Mouse (Mus musculus) lung, embryonic 14.5 days (tissue): ENCODE data around the gene G6pc3. TPM values are rescaled to one million over a fixed set of nuclear protein-coding genes. Genes with fewer than 3 reads are reported as not detected.
A peak's percentile ranks its signal among the peaks of the same experiment; 100 is the strongest.
"Not testable (repeated sequence)": the region's sequence is repeated elsewhere in the genome, so short reads cannot be mapped to it uniquely, and the experiment has no call there.

Experiments
- ATAC-seq: fragments of 200-750 bp; cut with Nextera tagmentation; 2 replicates; pipeline ENCODE4 v1.8.0; 2017; ENCODE audit warnings: mild to moderate bottlenecking, moderate TSS enrichment, moderate library complexity; ENCODE audit not compliant: insufficient read depth
- DNase-seq: peaks from one replicate; pipeline ENCODE4 v3.0.0-alpha.2; 2015
- H3K27ac ChIP-seq: fragments of 300-500 bp; sonication (generic); 2 replicates; pipeline ENCODE4 v1.5.1; 2014; ENCODE audit warnings: low read depth, mild to moderate bottlenecking, moderate library complexity
- H3K27me3 ChIP-seq: fragments of 300-500 bp; sonication (generic); 2 replicates; pipeline ENCODE4 v1.6.1; 2014; ENCODE audit warnings: low read length, control low read depth; ENCODE audit not compliant: insufficient read depth
- H3K36me3 ChIP-seq: fragments of 300-500 bp; sonication (generic); 2 replicates; pipeline ENCODE4 v1.6.1; 2014; ENCODE audit warnings: control low read depth; ENCODE audit not compliant: insufficient read depth
- H3K4me1 ChIP-seq: fragments of 300-500 bp; sonication (generic); 2 replicates; pipeline ENCODE4 v1.6.1; 2014; ENCODE audit warnings: antibody characterized with exemption, control low read depth; ENCODE audit not compliant: insufficient read depth
- H3K4me2 ChIP-seq: fragments of 300-500 bp; sonication (generic); 2 replicates; pipeline ENCODE4 v1.6.1; 2014; ENCODE audit warnings: mild to moderate bottlenecking
- H3K4me3 ChIP-seq: fragments of 300-500 bp; sonication (generic); 2 replicates; pipeline ENCODE4 v1.5.1; 2014; ENCODE audit warnings: low read depth, low read length
- H3K9ac ChIP-seq: fragments of 300-500 bp; sonication (generic); 2 replicates; pipeline ENCODE4 v1.6.1; 2014
- H3K9me3 ChIP-seq: fragments of 300-500 bp; sonication (generic); 2 replicates; pipeline ENCODE4 v1.6.1; 2016; ENCODE audit warnings: low read depth, low read length, control low read depth
- CTCF ChIP-seq: IDR thresholded peaks from 2 replicates; pipeline ENCODE4 v1.5.1; 2016; ENCODE audit warnings: antibody characterized with exemption, low read depth
- WGBS: fragments of 180-500 bp; shearing (Covaris S2); extraction: QIAGEN DNeasy Blood & Tissue Kit; methylation state at CpG from one replicate; pipeline ENCODE4 v1.1.7; 2014; 5-methylcytosine and 5-hydroxymethylcytosine counted together
- polyA plus RNA-seq: library from polyadenylated mRNA; unstranded; fragments of >200 nt; fragmentation: Nextera tagmentation; extraction: Ambion mirVana; gene quantifications from 2 replicates; pipeline ENCODE4 v1.2.1, GENCODE M21; 2014

Gene G6pc3
- polyA plus RNA-seq, 1 experiment from 2014 or later = 34.5 TPM

- DNase-seq = no peak
- no peaks in the 10 kb centered on the region for H3K36me3 ChIP-seq
- peak overlapping the region; percentile 3; the same call in 1 of the 2 replicates for H3K4me3 ChIP-seq
- 9% methylated on average over 17 of the region's 17 CpGs for WGBS
- TF ChIP-seq CTCF = no peak
- ATAC-seq = no peak
- no peak overlapping the region for H3K9ac ChIP-seq
- H3K4me2 ChIP-seq = 0 out of 2 replicates have a peak overlapping the region, but pooled peaks have one; percentile 10
- no peak overlapping the region for H3K27ac ChIP-seq
- H3K9me3 ChIP-seq = no peaks in the 10 kb centered on the region
- H3K4me1 ChIP-seq = peaks cover 4% of the 10 kb centered on the region; the same call in 1 of the 2 replicates
- H3K27me3 ChIP-seq = peaks cover 51% of the 10 kb centered on the region
Observed at GRCm38 (mm10) chr11:102146531-102146930, 42.9 kb upstream of the G6pc3 start.

DNA sequence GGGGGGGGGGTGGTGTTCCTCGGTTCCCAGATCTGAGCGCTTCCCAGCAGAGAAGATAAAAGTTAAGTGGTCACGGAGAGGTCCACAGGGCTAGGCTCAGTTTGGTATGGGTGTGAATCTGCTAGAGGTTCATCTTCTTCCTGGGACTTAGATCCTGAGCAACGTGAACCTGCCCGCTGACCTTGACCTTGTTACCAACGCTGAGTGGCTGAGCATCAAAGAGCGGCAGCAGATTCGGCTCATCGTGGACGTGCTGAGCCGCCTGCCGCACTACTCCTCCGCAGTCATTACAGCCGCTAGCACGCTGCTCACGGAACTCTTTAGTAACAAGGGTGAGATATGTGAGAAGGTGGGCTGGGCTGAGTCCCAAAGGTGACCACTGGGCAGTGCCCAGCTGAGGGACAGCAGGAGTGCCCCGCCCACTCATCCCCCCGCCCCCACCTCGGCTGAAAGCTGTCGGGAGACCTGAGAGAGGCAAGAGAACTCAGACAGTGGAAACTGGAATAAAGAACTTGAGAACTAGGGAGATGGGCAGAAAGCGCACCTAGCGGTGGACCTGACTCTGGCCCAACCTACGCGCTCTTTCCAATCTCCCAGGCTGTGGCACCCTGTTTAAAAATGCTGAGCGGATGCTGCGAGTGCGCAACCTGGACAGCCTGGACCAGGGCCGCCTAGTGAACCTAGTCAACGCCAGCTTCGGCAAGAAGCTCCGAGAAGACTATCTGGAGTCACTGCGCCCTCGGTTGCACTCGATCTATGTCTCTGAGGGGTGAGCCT lies 42.0 kb upstream of the G6pc3 start:
- H3K4me3 ChIP-seq = peak overlapping the region; percentile 1
- WGBS = 9% methylated on average over 34 of the region's 34 CpGs
- DNase-seq (no peak), ATAC-seq (no peak)
- 0 out of 2 replicates have a peak, but pooled peaks have one; percentile 10 for TF ChIP-seq CTCF
- H3K9ac ChIP-seq = no peak overlapping the region
- H3K9me3 ChIP-seq = no peaks in the 10 kb centered on the region
- peaks cover 51% of the 10 kb centered on the region for H3K27me3 ChIP-seq
- 0 out of 2 replicates have a peak overlapping the region, but pooled peaks have one; percentile 1 for H3K4me2 ChIP-seq
- no peak overlapping the region for H3K27ac ChIP-seq
- H3K36me3 ChIP-seq = no peaks in the 10 kb centered on the region
- H3K4me1 ChIP-seq = peaks cover 4% of the 10 kb centered on the region; the same call in 1 of the 2 replicates

- under 1% methylated on average over 37 of the region's 37 CpGs for WGBS
- Histone ChIP-seq H3K4me3 (peak within 1 kb of the TSS; percentile 75), H3K27ac (peak within 1 kb of the TSS; percentile 30; the same call in 1 of the 2 replicates), H3K9ac (peak within 1 kb of the TSS; percentile 60), H3K9me3 (no peaks in the 10 kb centered on the region), H3K4me2 (peak within 1 kb of the TSS; percentile 86), H3K36me3 (peaks cover 27% of the 10 kb centered on the region), H3K27me3 (no peaks in the 10 kb centered on the region), H3K4me1 (no peaks in the 10 kb centered on the region)
- peak; percentile 89 for ATAC-seq
- TF ChIP-seq CTCF = peak; percentile 44
- DNase-seq = peak; percentile 95
Observed at GRCm38 (mm10) chr11:102156039-102156785, 33.2 kb upstream of the G6pc3 start, which contains the start of gene Tmem101. Gene Tmem101, minus strand, starts transcription at chr11:102156404.

DNA sequence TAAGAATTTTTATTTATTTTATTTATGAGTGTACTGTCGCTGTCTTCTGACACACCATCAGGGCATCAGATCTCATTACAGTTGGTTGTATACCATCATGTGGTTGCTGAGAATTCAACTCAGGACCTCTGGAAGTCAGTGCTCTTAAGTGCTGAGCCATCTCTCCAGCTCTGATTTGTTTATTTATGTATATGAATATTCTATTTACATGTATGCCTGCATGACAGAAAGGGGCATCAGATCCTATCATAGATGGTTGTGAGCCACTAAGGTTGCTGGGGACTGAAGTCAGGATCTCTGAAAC lies 32.7 kb upstream of the G6pc3 start:
- Histone ChIP-seq H3K27me3 (no peaks in the 10 kb centered on the region), H3K9ac (no peak overlapping the region), H3K4me1 (no peaks in the 10 kb centered on the region), H3K4me3 (peak overlapping the region; percentile 75; the same call in 1 of the 2 replicates), H3K9me3 (no peaks in the 10 kb centered on the region), H3K4me2 (peak overlapping the region; percentile 86; the same call in 1 of the 2 replicates), H3K36me3 (peaks cover 30% of the 10 kb centered on the region), H3K27ac (no peak overlapping the region)
- TF ChIP-seq CTCF = no peak
- DNase-seq (no peak), ATAC-seq (peak; percentile 23; the same call in 1 of the 2 replicates)
- 6% methylated on average over 1 of the region's 1 CpGs for WGBS

- H3K4me2 ChIP-seq, H3K27ac ChIP-seq, ATAC-seq, H3K9me3 ChIP-seq, H3K9ac ChIP-seq, DNase-seq, H3K4me3 ChIP-seq, H3K27me3 ChIP-seq, H3K4me1 ChIP-seq: not testable (repeated sequence)
- 76% methylated on average over 2 of the region's 2 CpGs for WGBS
- peaks cover 35% of the 10 kb centered on the region for H3K36me3 ChIP-seq
- TF ChIP-seq CTCF = peak; percentile 25; the same call in 1 of the 2 replicates
Observed at GRCm38 (mm10) chr11:102158024-102158423, 31.4 kb upstream of the G6pc3 start.

GRCm38 (mm10) chr11:102159781-102160180 lies 29.6 kb upstream of the G6pc3 start:
- no peak for DNase-seq
- WGBS = 64% methylated on average over 5 of the region's 5 CpGs
- no peak overlapping the region for H3K27ac ChIP-seq
- H3K4me1 ChIP-seq = no peaks in the 10 kb centered on the region
- H3K36me3 ChIP-seq = peaks cover 37% of the 10 kb centered on the region
- ATAC-seq = no peak
- H3K4me3 ChIP-seq = no peak overlapping the region
- no peaks in the 10 kb centered on the region for H3K27me3 ChIP-seq
- no peak for TF ChIP-seq CTCF
- H3K9ac ChIP-seq = no peak overlapping the region
- H3K9me3 ChIP-seq = no peaks in the 10 kb centered on the region
- no peak overlapping the region for H3K4me2 ChIP-seq
